Mouse (Mus musculus): ENCODE results near the gene Mdn1. TPM values are rescaled to one million over a fixed set of nuclear protein-coding genes. Genes with fewer than 3 reads are reported as not detected.

The Mdn1 gene
- polyA plus RNA-seq, 1 experiment from 2014 or later: 19.4 TPM

DNA sequence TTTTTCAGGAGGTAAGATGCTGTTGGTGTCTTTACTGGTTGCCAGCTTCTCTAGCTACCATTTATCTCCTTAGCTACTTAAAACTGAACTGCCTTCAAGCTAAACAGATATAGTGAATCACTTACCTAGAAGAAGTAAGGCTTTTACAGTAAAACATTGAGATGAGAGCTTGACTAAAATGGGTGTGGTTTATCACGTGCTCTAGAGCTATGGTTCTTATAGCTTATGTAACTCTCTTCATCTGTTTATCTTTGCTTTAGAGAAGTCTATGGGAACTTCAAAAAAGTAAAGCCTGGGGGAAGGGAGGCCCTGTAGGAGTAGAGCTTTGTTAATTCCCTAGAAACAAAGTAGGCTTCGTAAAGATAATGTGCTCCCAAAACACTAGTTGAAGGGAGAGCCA is 17.1 kb downstream of the Mdn1 start:
- Histone ChIP-seq H3K4me1 (replicated peaks; ENCODE audit: control insufficient read depth, insufficient read depth, low read length) (no peaks in the 10 kb centered on the region), H3K9me3 (ENCODE audit: control insufficient read depth, low read length) (no peaks in the 10 kb centered on the region), H3K4me3 (ENCODE audit: low read depth, low read length) (no peak overlapping the region), H3K27ac (ENCODE audit: low read depth) (no peak overlapping the region), H3K9ac (ENCODE audit: low read length) (no peak overlapping the region), H3K27me3 (replicated peaks; ENCODE audit: control insufficient read depth, insufficient read depth, low read length) (no peaks in the 10 kb centered on the region), H3K4me2 (ENCODE audit: low read length) (no peak overlapping the region), H3K36me3 (ENCODE audit: control insufficient read depth, insufficient read depth, low read length) (peaks cover 92% of the 10 kb centered on the region)
- 81% methylated on average over 2 of the region's 2 CpGs for WGBS
- ATAC-seq (replicated peaks; ENCODE audit: low FRiP score, low TSS enrichment, low read depth) (no peak), DNase-seq (ENCODE audit: low spot score) (no peak)

- H3K27ac ChIP-seq (ENCODE audit: low read depth): no peak overlapping the region
- no peak overlapping the region for H3K4me2 ChIP-seq (ENCODE audit: low read length)
- peaks cover 83% of the 10 kb centered on the region for H3K36me3 ChIP-seq (ENCODE audit: control insufficient read depth, insufficient read depth, low read length)
- DNase-seq (ENCODE audit: low spot score) (no peak), ATAC-seq (replicated peaks; ENCODE audit: low FRiP score, low TSS enrichment, low read depth) (no peak)
- H3K9me3 ChIP-seq (ENCODE audit: control insufficient read depth, low read length): no peaks in the 10 kb centered on the region
- no peaks in the 10 kb centered on the region for H3K4me1 ChIP-seq (replicated peaks; ENCODE audit: control insufficient read depth, insufficient read depth, low read length)
- H3K27me3 ChIP-seq (replicated peaks; ENCODE audit: control insufficient read depth, insufficient read depth, low read length): no peaks in the 10 kb centered on the region
- 92% methylated on average over 3 of the region's 3 CpGs for WGBS
- no peak overlapping the region for H3K9ac ChIP-seq (ENCODE audit: low read length)
- H3K4me3 ChIP-seq (ENCODE audit: low read depth, low read length): no peak overlapping the region
Measured at GRCm38 (mm10) chr4:32677471-32677870, 20.6 kb downstream of the Mdn1 start.

DNA sequence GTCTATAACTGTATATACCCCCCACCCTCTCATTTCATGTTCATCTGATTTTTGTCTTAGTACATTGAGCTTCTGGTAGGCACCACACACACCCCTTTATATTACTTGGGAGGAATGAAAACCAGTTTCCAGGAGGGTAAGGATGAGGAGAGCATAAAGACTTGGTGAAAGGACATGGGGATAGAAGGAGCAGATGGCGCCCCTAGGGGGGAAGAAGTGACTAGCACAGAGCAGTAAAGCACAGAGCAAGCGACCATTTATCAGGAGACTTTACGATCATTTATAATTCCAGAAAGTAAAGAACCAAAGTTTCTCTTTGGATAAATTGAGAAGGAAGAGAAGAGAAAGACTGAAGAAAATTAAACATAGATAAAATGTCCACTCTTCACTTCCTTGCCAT is 23.9 kb downstream of the Mdn1 start:
- no peaks in the 10 kb centered on the region for H3K4me1 ChIP-seq (replicated peaks; ENCODE audit: control insufficient read depth, insufficient read depth, low read length)
- ATAC-seq (replicated peaks; ENCODE audit: low FRiP score, low TSS enrichment, low read depth) (no peak), DNase-seq (ENCODE audit: low spot score) (no peak)
- H3K4me3 ChIP-seq (ENCODE audit: low read depth, low read length): no peak overlapping the region
- 78% methylated on average over 3 of the region's 3 CpGs for WGBS
- H3K9ac ChIP-seq (ENCODE audit: low read length): no peak overlapping the region
- no peak overlapping the region for H3K27ac ChIP-seq (ENCODE audit: low read depth)
- no peaks in the 10 kb centered on the region for H3K27me3 ChIP-seq (replicated peaks; ENCODE audit: control insufficient read depth, insufficient read depth, low read length)
- H3K9me3 ChIP-seq (ENCODE audit: control insufficient read depth, low read length): no peaks in the 10 kb centered on the region
- no peak overlapping the region for H3K4me2 ChIP-seq (ENCODE audit: low read length)
- H3K36me3 ChIP-seq (ENCODE audit: control insufficient read depth, insufficient read depth, low read length): peaks cover 73% of the 10 kb centered on the region

DNA sequence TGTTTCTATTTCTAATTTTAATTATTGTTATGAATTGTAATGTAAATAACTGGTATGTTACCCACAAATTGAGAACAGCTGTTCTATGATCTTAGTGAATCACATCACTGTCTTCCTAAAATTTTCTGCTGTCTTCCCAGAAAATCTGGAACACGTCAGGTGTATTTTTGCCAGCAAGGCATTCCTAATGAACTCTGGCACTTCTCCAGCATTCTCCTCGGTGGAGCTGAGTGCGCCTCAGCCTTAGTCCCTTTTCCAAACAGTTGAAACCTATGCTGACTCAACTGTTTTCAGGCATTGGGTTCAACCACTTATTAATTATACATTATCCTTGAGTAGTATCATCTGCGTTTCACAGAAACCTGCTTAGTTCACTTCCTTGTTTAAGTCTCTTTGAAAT is 25.6 kb downstream of the Mdn1 start:
- no peak overlapping the region for H3K9ac ChIP-seq (ENCODE audit: low read length)
- no peak for DNase-seq (ENCODE audit: low spot score)
- WGBS: 61% methylated on average over 4 of the region's 4 CpGs

GRCm38 (mm10) chr4:32683061-32683582 is 26.2 kb downstream of the Mdn1 start:
- no peak for DNase-seq (ENCODE audit: low spot score)
- 58% methylated on average over 6 of the region's 6 CpGs for WGBS
- Histone ChIP-seq H3K9ac (ENCODE audit: low read length) (no peak overlapping the region), H3K4me2 (ENCODE audit: low read length) (no peak overlapping the region), H3K36me3 (ENCODE audit: control insufficient read depth, insufficient read depth, low read length) (peaks cover 72% of the 10 kb centered on the region), H3K4me3 (ENCODE audit: low read depth, low read length) (no peak overlapping the region), H3K27ac (ENCODE audit: low read depth) (no peak overlapping the region), H3K4me1 (replicated peaks; ENCODE audit: control insufficient read depth, insufficient read depth, low read length) (no peaks in the 10 kb centered on the region), H3K9me3 (ENCODE audit: control insufficient read depth, low read length) (no peaks in the 10 kb centered on the region), H3K27me3 (replicated peaks; ENCODE audit: control insufficient read depth, insufficient read depth, low read length) (no peaks in the 10 kb centered on the region)
- ATAC-seq (replicated peaks; ENCODE audit: low FRiP score, low TSS enrichment, low read depth): no peak

More for the DNA sequence above, 25.6 kb downstream of the Mdn1 start:
- Histone ChIP-seq H3K36me3 (ENCODE audit: control insufficient read depth, insufficient read depth, low read length) (peaks cover 72% of the 10 kb centered on the region), H3K4me2 (ENCODE audit: low read length) (no peak overlapping the region), H3K4me1 (replicated peaks; ENCODE audit: control insufficient read depth, insufficient read depth, low read length) (no peaks in the 10 kb centered on the region), H3K27ac (ENCODE audit: low read depth) (no peak overlapping the region), H3K4me3 (ENCODE audit: low read depth, low read length) (no peak overlapping the region), H3K27me3 (replicated peaks; ENCODE audit: control insufficient read depth, insufficient read depth, low read length) (no peaks in the 10 kb centered on the region), H3K9me3 (ENCODE audit: control insufficient read depth, low read length) (no peaks in the 10 kb centered on the region)
- no peak for ATAC-seq (replicated peaks; ENCODE audit: low FRiP score, low TSS enrichment, low read depth)

GRCm38 (mm10) chr4:32717733-32718132 is 60.8 kb downstream of the Mdn1 start:
- peaks cover 92% of the 10 kb centered on the region for H3K36me3 ChIP-seq (ENCODE audit: control insufficient read depth, insufficient read depth, low read length)
- H3K4me1 ChIP-seq (replicated peaks; ENCODE audit: control insufficient read depth, insufficient read depth, low read length): no peaks in the 10 kb centered on the region
- no peak overlapping the region for H3K9ac ChIP-seq (ENCODE audit: low read length)
- DNase-seq (ENCODE audit: low spot score) (no peak), ATAC-seq (replicated peaks; ENCODE audit: low FRiP score, low TSS enrichment, low read depth) (no peak)
- H3K27me3 ChIP-seq (replicated peaks; ENCODE audit: control insufficient read depth, insufficient read depth, low read length): no peaks in the 10 kb centered on the region
- no peak overlapping the region for H3K4me3 ChIP-seq (ENCODE audit: low read depth, low read length)
- no peaks in the 10 kb centered on the region for H3K9me3 ChIP-seq (ENCODE audit: control insufficient read depth, low read length)
- no peak overlapping the region for H3K27ac ChIP-seq (ENCODE audit: low read depth)
- WGBS: 84% methylated on average over 1 of the region's 1 CpGs
- H3K4me2 ChIP-seq (ENCODE audit: low read length): no peak overlapping the region

DNA sequence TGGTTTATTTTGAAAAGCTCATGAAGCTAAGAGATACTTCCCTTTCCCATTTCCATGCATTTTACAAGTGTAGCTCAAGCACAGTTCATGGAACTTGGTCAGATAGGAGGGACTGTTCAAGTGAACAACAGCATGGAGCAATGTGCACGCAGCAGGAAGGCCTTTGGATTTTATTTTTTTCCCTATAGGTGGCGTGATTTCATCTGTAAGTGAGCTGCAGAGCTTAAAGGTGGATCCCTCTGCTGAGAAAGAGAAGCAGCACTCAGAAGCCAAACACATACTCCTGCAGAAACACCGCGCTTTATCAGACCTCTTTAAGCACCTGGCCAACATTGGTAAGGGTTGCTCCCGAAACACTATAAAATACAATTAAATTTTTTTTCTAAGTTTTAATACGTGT is 88.5 kb downstream of the Mdn1 start:
- no peak for DNase-seq (ENCODE audit: low spot score)
- H3K9ac ChIP-seq (ENCODE audit: low read length): no peak overlapping the region
- WGBS: 79% methylated on average over 6 of the region's 6 CpGs
- H3K36me3 ChIP-seq (ENCODE audit: control insufficient read depth, insufficient read depth, low read length): peaks cover 89% of the 10 kb centered on the region
- no peak overlapping the region for H3K27ac ChIP-seq (ENCODE audit: low read depth)
- H3K4me2 ChIP-seq (ENCODE audit: low read length): no peak overlapping the region
- no peak overlapping the region for H3K4me3 ChIP-seq (ENCODE audit: low read depth, low read length)
- H3K4me1 ChIP-seq (replicated peaks; ENCODE audit: control insufficient read depth, insufficient read depth, low read length): no peaks in the 10 kb centered on the region
- ATAC-seq (replicated peaks; ENCODE audit: low FRiP score, low TSS enrichment, low read depth): no peak
- H3K9me3 ChIP-seq (ENCODE audit: control insufficient read depth, low read length): no peaks in the 10 kb centered on the region
- no peaks in the 10 kb centered on the region for H3K27me3 ChIP-seq (replicated peaks; ENCODE audit: control insufficient read depth, insufficient read depth, low read length)

GRCm38 (mm10) chr4:32748396-32748795 is 91.5 kb downstream of the Mdn1 start:
- no peak overlapping the region for H3K4me3 ChIP-seq (ENCODE audit: low read depth, low read length)
- H3K36me3 ChIP-seq (ENCODE audit: control insufficient read depth, insufficient read depth, low read length): peaks cover 95% of the 10 kb centered on the region
- no peak overlapping the region for H3K4me2 ChIP-seq (ENCODE audit: low read length)
- no peak overlapping the region for H3K9ac ChIP-seq (ENCODE audit: low read length)
- ATAC-seq (replicated peaks; ENCODE audit: low FRiP score, low TSS enrichment, low read depth): no peak
- H3K9me3 ChIP-seq (ENCODE audit: control insufficient read depth, low read length): no peaks in the 10 kb centered on the region
- H3K4me1 ChIP-seq (replicated peaks; ENCODE audit: control insufficient read depth, insufficient read depth, low read length): no peaks in the 10 kb centered on the region
- no peak overlapping the region for H3K27ac ChIP-seq (ENCODE audit: low read depth)
- WGBS: 93% methylated on average over 7 of the region's 7 CpGs
- DNase-seq (ENCODE audit: low spot score): no peak
- no peaks in the 10 kb centered on the region for H3K27me3 ChIP-seq (replicated peaks; ENCODE audit: control insufficient read depth, insufficient read depth, low read length)

DNA sequence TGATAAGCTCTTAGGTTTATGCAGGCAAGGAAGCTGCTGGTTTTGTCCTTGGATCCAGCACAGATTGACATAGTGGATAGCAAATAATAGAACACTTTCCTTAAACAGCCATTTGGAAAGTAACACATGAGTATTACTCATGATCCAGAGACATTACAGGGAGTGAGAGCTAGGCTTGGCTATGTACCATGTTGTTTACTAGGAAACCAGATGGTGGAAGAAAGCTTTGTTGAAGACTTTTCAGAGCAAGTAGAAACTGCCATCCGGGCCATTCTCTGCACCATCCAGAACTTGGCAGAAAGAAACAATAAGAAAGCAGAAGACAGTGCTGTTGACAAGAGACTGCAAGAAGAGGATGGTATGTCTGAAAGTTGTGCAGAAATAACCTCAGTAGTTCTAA is 93.8 kb downstream of the Mdn1 start:
- H3K36me3 ChIP-seq (ENCODE audit: control insufficient read depth, insufficient read depth, low read length): peaks cover 86% of the 10 kb centered on the region
- no peaks in the 10 kb centered on the region for H3K27me3 ChIP-seq (replicated peaks; ENCODE audit: control insufficient read depth, insufficient read depth, low read length)
- H3K4me1 ChIP-seq (replicated peaks; ENCODE audit: control insufficient read depth, insufficient read depth, low read length): no peaks in the 10 kb centered on the region
- 100% methylated on average over 1 of the region's 1 CpGs for WGBS
- DNase-seq (ENCODE audit: low spot score) (no peak), ATAC-seq (replicated peaks; ENCODE audit: low FRiP score, low TSS enrichment, low read depth) (no peak)
- no peaks in the 10 kb centered on the region for H3K9me3 ChIP-seq (ENCODE audit: control insufficient read depth, low read length)
- H3K4me3 ChIP-seq (ENCODE audit: low read depth, low read length): no peak overlapping the region
- no peak overlapping the region for H3K9ac ChIP-seq (ENCODE audit: low read length)
- no peak overlapping the region for H3K4me2 ChIP-seq (ENCODE audit: low read length)
- no peak overlapping the region for H3K27ac ChIP-seq (ENCODE audit: low read depth)

All from intestine, embryonic 14.5 days (tissue).